Mouse (Mus musculus) lung, adult 2 months (tissue): ENCODE data around the gene Vps11.

ENCODE experiments used
- CTCF ChIP-seq: fragments of 200-500 bp; IDR thresholded peaks from 2 replicates; pipeline ENCODE4 v1.5.1; 2011; ENCODE audit warnings: mild to moderate bottlenecking, low read length, control low read depth; ENCODE audit not compliant: insufficient read depth
- POLR2A ChIP-seq: fragments of 200-500 bp; IDR thresholded peaks from 2 replicates; pipeline ENCODE4 v1.6.1; 2011; ENCODE audit warnings: low read depth, mild to moderate bottlenecking, control low read depth, low read length, borderline replicate concordance; ENCODE audit errors: extremely low read depth

DNA sequence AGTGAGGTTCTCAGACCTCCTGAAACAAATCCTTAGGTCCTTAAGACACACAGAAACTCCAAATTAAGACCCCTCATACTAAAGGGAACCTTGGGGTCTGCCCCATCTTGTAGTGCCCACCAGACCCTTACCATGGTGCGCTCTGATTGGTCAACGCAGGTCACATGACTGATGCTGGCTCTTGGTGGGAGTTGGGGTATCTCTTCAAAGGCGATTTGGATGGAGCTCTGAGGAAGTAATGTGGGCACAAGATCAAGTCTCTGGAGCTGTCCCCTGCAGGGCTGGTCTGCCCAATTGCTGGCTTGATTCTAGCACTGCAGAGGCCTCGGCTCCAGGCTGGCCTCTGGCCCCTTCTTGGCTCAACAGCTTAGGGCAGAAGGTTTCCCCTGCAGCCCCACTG lies 44.0 kb downstream of the Vps11 start:
- TF ChIP-seq CTCF (no peak), POLR2A (no peak)
